ENCODE assay signal across 28 mouse cellular contexts in the genomic region with DNA sequence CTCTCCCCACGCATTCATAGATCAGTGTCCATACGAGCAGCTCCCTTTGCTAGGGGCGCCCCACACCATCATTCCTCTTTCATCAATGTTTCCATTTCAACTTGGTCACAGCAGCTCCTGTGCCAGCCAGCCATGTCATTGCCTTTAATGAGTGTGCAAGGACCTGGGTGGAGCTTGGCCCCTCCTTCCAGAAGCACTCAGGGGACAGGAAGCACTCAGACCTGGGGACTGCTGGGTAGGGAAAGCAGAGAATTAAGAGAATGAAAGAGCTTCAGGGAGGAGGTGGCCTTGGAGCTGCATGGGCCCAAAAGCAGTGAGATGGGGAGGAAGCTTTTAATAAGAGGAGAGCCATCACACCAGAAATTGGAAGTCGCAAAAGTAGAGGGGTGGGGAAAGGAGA. TPM values are rescaled to one million over a fixed set of nuclear protein-coding genes. Genes with fewer than 3 reads are reported as not detected.
"Had no signal": no experiment of that assay in that cellular context is flagged by ENCODE, and none has a peak within 500 bp of the region (broad histone marks: within the 10 kb centered on the region; RNA-seq: fewer than 3 reads in every experiment).

No protein-coding gene starts in this region.

- H3K4me3 ChIP-seq: intestine, embryonic 15.5 days; kidney, embryonic 15.5 days; left cerebral cortex, adult 2 months; liver, embryonic 13.5 days; lung, embryonic 15.5 days; midbrain, embryonic 10.5 days; midbrain, embryonic 13.5 days; myocyte had no signal

- ATAC-seq: intestine, embryonic 15.5 days; midbrain, embryonic 13.5 days; midbrain, embryonic 16.5 days had no signal

- H3K27ac ChIP-seq: intestine, embryonic 15.5 days; kidney, embryonic 15.5 days; left cerebral cortex, adult 2 months; liver, embryonic 13.5 days; lung, embryonic 15.5 days; midbrain, embryonic 10.5 days; midbrain, embryonic 13.5 days; stomach, postnatal 0 days had no signal

- H3K27me3 ChIP-seq: intestine, embryonic 15.5 days; kidney, embryonic 15.5 days; lung, embryonic 15.5 days; midbrain, embryonic 13.5 days had no signal

- DNase-seq: kidney, adult 11 months; kidney, adult 8-10 months; kidney, postnatal 10 days; kidney, postnatal 36 days; layer of hippocampus, postnatal 36 days; liver, embryonic 13.5 days; right cerebral cortex, adult 18-20 months; right cerebral cortex, postnatal 14 days; right cerebral cortex, postnatal 4 days; thymus, adult 2 months; thymus, postnatal 14 days; thymus, postnatal 4 days had no signal

- H3K9me3 ChIP-seq: intestine, embryonic 15.5 days; kidney, embryonic 15.5 days; liver, embryonic 13.5 days; lung, embryonic 15.5 days; midbrain, embryonic 10.5 days; midbrain, embryonic 13.5 days had no signal

- H3K4me1 ChIP-seq: kidney, embryonic 15.5 days; lung, embryonic 15.5 days; midbrain, embryonic 10.5 days; midbrain, embryonic 13.5 days had no signal

- H3K9ac ChIP-seq: intestine, embryonic 15.5 days; kidney, embryonic 15.5 days; liver, embryonic 13.5 days; lung, embryonic 15.5 days; midbrain, embryonic 13.5 days had no signal

- H3K4me2 ChIP-seq: intestine, embryonic 15.5 days; kidney, embryonic 15.5 days; liver, embryonic 13.5 days; lung, embryonic 15.5 days; midbrain, embryonic 13.5 days had no signal

- H3K36me3 ChIP-seq: intestine, embryonic 15.5 days; kidney, embryonic 15.5 days; liver, embryonic 13.5 days; lung, embryonic 15.5 days; midbrain, embryonic 10.5 days; midbrain, embryonic 13.5 days had no signal

RNA-seq across cellular contexts. Expression of gene Ghrhr, which starts 5.9 kb away (rescaled TPM):
- polyA plus RNA-seq: limb, embryonic 11.5 days; limb, embryonic 14.5 days; liver, adult 2 months; liver, embryonic 16.5 days; midbrain, embryonic 10.5 days; midbrain, embryonic 13.5 days; midbrain, embryonic 16.5 days; myocyte; neural tube, embryonic 11.5 days; neural tube, embryonic 14.5 days; stomach, embryonic 14.5 days; stomach, postnatal 0 days had no signal
